In genomic region chr10:116140226-116140625, GRCm38 (mm10) we compare ENCODE assay signal across 20 mouse cellular contexts. TPM values are rescaled to one million over a fixed set of nuclear protein-coding genes. Genes with fewer than 3 reads are reported as not detected.
"Had no signal": no experiment of that assay in that cellular context is flagged by ENCODE, and none has a peak within 500 bp of the region (broad histone marks: within the 10 kb centered on the region; RNA-seq: fewer than 3 reads in every experiment).

No protein-coding gene starts in this region.

- H3K27me3 ChIP-seq: limb, embryonic 13.5 days; megakaryocyte, embryonic 14.5 days; neural tube, embryonic 13.5 days had no signal

- H3K36me3 ChIP-seq: limb, embryonic 13.5 days; neural tube, embryonic 13.5 days had no signal

- H3K27ac ChIP-seq: kidney, postnatal 0 days; layer of hippocampus, adult 2 months; limb, embryonic 13.5 days; liver, embryonic 14.5 days; macrophage; neural tube, embryonic 13.5 days had no signal

- H3K4me3 ChIP-seq: layer of hippocampus, adult 2 months; limb, embryonic 13.5 days; megakaryocyte, embryonic 14.5 days; neural tube, embryonic 13.5 days had no signal

- DNase-seq: kidney, adult 9 months; kidney, postnatal 4 days; lung, adult 2 months; retina, postnatal 1 day; right cerebral cortex, postnatal 4 days; spleen, adult 18-20 months; thymus, adult 18-20 months; thymus, postnatal 25 days had no signal

- H3K4me1 ChIP-seq: limb, embryonic 13.5 days; megakaryocyte, embryonic 14.5 days; neural tube, embryonic 13.5 days had no signal

- H3K9ac ChIP-seq: limb, embryonic 13.5 days; liver, embryonic 14.5 days; neural tube, embryonic 13.5 days had no signal

RNA-seq across cellular contexts. Expression of gene 4933416C03Rik, which starts 26.5 kb away (rescaled TPM):
- total RNA-seq: layer of hippocampus, adult 2 months; layer of hippocampus, postnatal 10 days; left cerebral cortex, postnatal 36 days; liver, adult 2 months had no signal
- polyA plus RNA-seq: kidney, postnatal 0 days; limb, embryonic 13.5 days; liver, adult 2 months; liver, embryonic 14.5 days; lung, adult 2 months; lung, postnatal 0 days; macrophage; stomach, embryonic 14.5 days had no signal
